Mouse (Mus musculus): ENCODE data around the gene Clic3. TPM values are rescaled to one million over a fixed set of nuclear protein-coding genes. Genes with fewer than 3 reads are reported as not detected.

The Clic3 gene
- polyA plus RNA-seq, 1 experiment, result not detected

DNA sequence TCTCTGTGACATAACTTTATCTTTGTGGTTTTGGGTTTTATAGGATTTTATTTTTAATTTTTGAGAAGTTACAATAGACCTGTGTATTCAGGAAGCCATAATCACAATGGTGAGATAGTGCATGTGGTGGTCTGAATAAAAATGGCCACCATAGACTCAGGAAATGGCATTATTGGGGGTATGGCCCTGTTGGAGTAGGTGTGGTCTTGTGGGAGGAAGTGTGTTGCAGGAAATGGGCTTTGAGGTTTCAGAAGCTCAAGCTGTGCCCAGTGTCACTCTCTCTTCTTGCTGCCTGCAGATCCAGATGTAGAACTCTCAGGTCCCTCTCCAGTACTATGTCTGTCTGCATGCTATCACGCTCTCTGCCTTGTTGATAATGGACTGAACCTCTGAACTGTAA, 23.9 kb downstream of the Clic3 start:
- Histone ChIP-seq H3K4me1 (ENCODE audit: control insufficient read depth, insufficient read depth, low read length) (no peaks in the 10 kb centered on the region; the same call in 1 of the 2 replicates), H3K4me3 (replicated peaks; ENCODE audit: control insufficient read depth, low read depth, low read length) (no peak overlapping the region), H3K27ac (ENCODE audit: control insufficient read depth, insufficient read depth, low read depth, low read length, poor library complexity) (no peak overlapping the region)
- no peak for TF ChIP-seq POLR2A (IDR thresholded peaks at IDR 0.05; ENCODE audit: borderline replicate concordance, control insufficient read depth, low read depth, low read length)
- no peak for TF ChIP-seq CTCF (IDR thresholded peaks at IDR 0.05; ENCODE audit: control insufficient read depth, insufficient read depth, low read length)
- 67% methylated on average over 1 of the region's 1 CpGs for WGBS

DNA sequence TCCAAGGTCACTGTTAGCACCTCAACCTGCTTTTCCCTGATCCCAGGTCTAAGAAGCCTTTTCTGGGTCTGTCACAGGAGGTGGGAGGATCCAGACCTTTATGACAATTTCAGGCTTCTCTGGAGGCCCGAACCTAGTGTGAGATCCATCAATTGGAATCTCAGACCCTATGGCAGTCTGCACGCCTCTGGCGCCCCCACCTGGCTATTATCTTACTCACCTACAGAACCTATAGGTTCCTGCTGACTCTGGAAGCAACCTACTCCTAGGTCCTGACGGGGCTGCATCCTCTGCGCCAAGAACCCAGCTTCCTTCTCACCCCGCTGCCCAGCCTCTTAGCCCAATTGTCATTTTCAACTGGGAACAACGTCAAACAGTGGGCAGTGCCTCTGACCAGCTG, 26.3 kb downstream of the Clic3 start:
- peak; percentile 82 for TF ChIP-seq CTCF (IDR thresholded peaks at IDR 0.05; ENCODE audit: control insufficient read depth, insufficient read depth, low read length)
- TF ChIP-seq POLR2A (IDR thresholded peaks at IDR 0.05; ENCODE audit: borderline replicate concordance, control insufficient read depth, low read depth, low read length), result no peak
- Histone ChIP-seq H3K4me3 (replicated peaks; ENCODE audit: control insufficient read depth, low read depth, low read length) (no peak overlapping the region), H3K4me1 (ENCODE audit: control insufficient read depth, insufficient read depth, low read length) (no peaks in the 10 kb centered on the region; the same call in 1 of the 2 replicates), H3K27ac (ENCODE audit: control insufficient read depth, insufficient read depth, low read depth, low read length, poor library complexity) (no peak overlapping the region)
- 9% methylated on average over 7 of the region's 7 CpGs for WGBS

GRCm38 (mm10) chr2:25484901-25485647, 28.4 kb downstream of the Clic3 start:
- H3K4me1 ChIP-seq (ENCODE audit: control insufficient read depth, insufficient read depth, low read length), result no peaks in the 10 kb centered on the region; the same call in 1 of the 2 replicates
- H3K4me3 ChIP-seq (replicated peaks; ENCODE audit: control insufficient read depth, low read depth, low read length), result no peak overlapping the region
- no peak overlapping the region for H3K27ac ChIP-seq (ENCODE audit: control insufficient read depth, insufficient read depth, low read depth, low read length, poor library complexity)
- 76% methylated on average over 11 of the region's 11 CpGs for WGBS
- TF ChIP-seq CTCF (IDR thresholded peaks at IDR 0.05; ENCODE audit: control insufficient read depth, insufficient read depth, low read length) (no peak), POLR2A (IDR thresholded peaks at IDR 0.05; ENCODE audit: borderline replicate concordance, control insufficient read depth, low read depth, low read length) (no peak)

- no peak for TF ChIP-seq CTCF (IDR thresholded peaks at IDR 0.05; ENCODE audit: control insufficient read depth, insufficient read depth, low read length)
- no peak for TF ChIP-seq POLR2A (IDR thresholded peaks at IDR 0.05; ENCODE audit: borderline replicate concordance, control insufficient read depth, low read depth, low read length)
- H3K4me1 ChIP-seq (ENCODE audit: control insufficient read depth, insufficient read depth, low read length), result no peaks in the 10 kb centered on the region
- H3K27ac ChIP-seq (ENCODE audit: control insufficient read depth, insufficient read depth, low read depth, low read length, poor library complexity), result no peak overlapping the region
- 80% methylated on average over 6 of the region's 6 CpGs for WGBS
- no peak overlapping the region for H3K4me3 ChIP-seq (replicated peaks; ENCODE audit: control insufficient read depth, low read depth, low read length)
Observed at GRCm38 (mm10) chr2:25487965-25488670, 31.5 kb downstream of the Clic3 start.

DNA sequence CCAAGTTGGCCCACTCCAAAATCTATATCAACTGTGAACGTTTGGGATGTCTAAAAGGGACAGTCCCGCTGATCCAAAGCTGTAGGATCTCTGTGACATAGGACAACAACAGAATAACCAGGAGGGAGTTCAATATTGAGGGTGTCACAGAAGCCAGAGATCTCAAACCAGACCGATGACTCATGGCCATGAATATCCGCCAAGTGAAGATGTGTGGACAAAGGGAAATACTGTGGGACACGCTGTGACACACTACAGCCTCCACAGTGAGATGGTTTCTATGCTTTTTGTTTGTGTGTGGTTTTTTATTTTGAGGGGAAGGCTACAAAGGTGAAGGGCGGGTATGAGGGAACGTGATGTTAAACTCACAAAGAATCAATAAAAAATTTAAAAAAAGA, 32.0 kb downstream of the Clic3 start:
- H3K4me1 ChIP-seq (ENCODE audit: control insufficient read depth, insufficient read depth, low read length), result no peaks in the 10 kb centered on the region
- TF ChIP-seq CTCF (IDR thresholded peaks at IDR 0.05; ENCODE audit: control insufficient read depth, insufficient read depth, low read length), result no peak
- no peak for TF ChIP-seq POLR2A (IDR thresholded peaks at IDR 0.05; ENCODE audit: borderline replicate concordance, control insufficient read depth, low read depth, low read length)
- H3K4me3 ChIP-seq (replicated peaks; ENCODE audit: control insufficient read depth, low read depth, low read length), result no peak overlapping the region
- WGBS, result 79% methylated on average over 7 of the region's 7 CpGs
- H3K27ac ChIP-seq (ENCODE audit: control insufficient read depth, insufficient read depth, low read depth, low read length, poor library complexity), result no peak overlapping the region

DNA sequence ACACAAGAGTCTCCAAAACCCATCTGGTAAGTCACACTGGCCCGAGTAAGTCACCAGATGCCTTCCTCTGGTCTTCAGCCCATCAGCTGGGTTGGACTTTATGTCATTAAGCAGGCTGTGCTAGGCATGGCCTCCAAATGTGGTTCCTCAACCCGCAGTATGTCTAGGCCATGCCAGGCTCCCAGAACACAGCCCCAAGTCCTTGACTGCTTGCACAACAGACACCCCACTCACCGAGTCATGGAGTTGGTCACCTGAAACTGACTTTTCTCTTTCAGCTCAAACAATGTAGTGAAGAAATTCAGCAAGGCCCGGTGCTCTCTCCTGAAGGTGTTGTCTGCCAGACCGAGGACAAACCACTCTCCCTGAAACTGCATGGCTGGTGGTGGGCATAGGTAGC, 36.4 kb downstream of the Clic3 start:
- H3K4me1 ChIP-seq (ENCODE audit: control insufficient read depth, insufficient read depth, low read length), result peaks cover 2% of the 10 kb centered on the region; the same call in 1 of the 2 replicates
- 70% methylated on average over 5 of the region's 5 CpGs for WGBS
- H3K4me3 ChIP-seq (replicated peaks; ENCODE audit: control insufficient read depth, low read depth, low read length), result no peak overlapping the region
- H3K27ac ChIP-seq (ENCODE audit: control insufficient read depth, insufficient read depth, low read depth, low read length, poor library complexity), result no peak overlapping the region
- no peak for TF ChIP-seq CTCF (IDR thresholded peaks at IDR 0.05; ENCODE audit: control insufficient read depth, insufficient read depth, low read length)
- TF ChIP-seq POLR2A (IDR thresholded peaks at IDR 0.05; ENCODE audit: borderline replicate concordance, control insufficient read depth, low read depth, low read length), result no peak

GRCm38 (mm10) chr2:25493476-25493961, 36.9 kb downstream of the Clic3 start, which contains the start of gene Lcn12:
TSS of gene Lcn12 (minus strand) at chr2:25493911.
- Histone ChIP-seq H3K4me1 (ENCODE audit: control insufficient read depth, insufficient read depth, low read length) (peaks cover 2% of the 10 kb centered on the region; the same call in 1 of the 2 replicates), H3K4me3 (replicated peaks; ENCODE audit: control insufficient read depth, low read depth, low read length) (no peak within 1 kb of the TSS), H3K27ac (ENCODE audit: control insufficient read depth, insufficient read depth, low read depth, low read length, poor library complexity) (no peak within 1 kb of the TSS)
- WGBS, result 80% methylated on average over 5 of the region's 5 CpGs
- TF ChIP-seq CTCF (IDR thresholded peaks at IDR 0.05; ENCODE audit: control insufficient read depth, insufficient read depth, low read length) (no peak), POLR2A (IDR thresholded peaks at IDR 0.05; ENCODE audit: borderline replicate concordance, control insufficient read depth, low read depth, low read length) (no peak)

GRCm38 (mm10) chr2:25496462-25496861, 39.8 kb downstream of the Clic3 start:
- 31% methylated on average over 4 of the region's 4 CpGs for WGBS
- no peak overlapping the region for H3K4me3 ChIP-seq (replicated peaks; ENCODE audit: control insufficient read depth, low read depth, low read length)
- H3K4me1 ChIP-seq (ENCODE audit: control insufficient read depth, insufficient read depth, low read length), result peaks cover 5% of the 10 kb centered on the region
- TF ChIP-seq CTCF (IDR thresholded peaks at IDR 0.05; ENCODE audit: control insufficient read depth, insufficient read depth, low read length), result no peak
- no peak for TF ChIP-seq POLR2A (IDR thresholded peaks at IDR 0.05; ENCODE audit: borderline replicate concordance, control insufficient read depth, low read depth, low read length)
- no peak overlapping the region for H3K27ac ChIP-seq (ENCODE audit: control insufficient read depth, insufficient read depth, low read depth, low read length, poor library complexity)

Measured in bone marrow, adult 2 months (tissue).